Mouse (Mus musculus): ENCODE data around the gene Gabrg3. TPM values are rescaled to one million over a fixed set of nuclear protein-coding genes. Genes with fewer than 3 reads are reported as not detected.

Gene Gabrg3
- total and polyA plus RNA-seq, 3 experiments: under 0.01 TPM; not detected in 2

- no peak for DNase-seq
- Histone ChIP-seq H3K27ac (no peak overlapping the region), H3K4me3 (no peak overlapping the region), H3K9ac (ENCODE audit: low read depth, low read length) (no peak overlapping the region), H3K36me3 (ENCODE audit: control insufficient read depth, insufficient read depth, low read length) (no peaks in the 10 kb centered on the region), H3K27me3 (ENCODE audit: control insufficient read depth, insufficient read depth, low read length) (no peaks in the 10 kb centered on the region), H3K79me2 (replicated peaks; ENCODE audit: control insufficient read depth, insufficient read depth, low read length) (no peaks in the 10 kb centered on the region), H3K4me1 (ENCODE audit: control insufficient read depth, insufficient read depth, low read length) (no peaks in the 10 kb centered on the region)
- 64% methylated on average over 6 of the region's 6 CpGs for whole genome bisulfite sequencing
- no peak for TF ChIP-seq EP300 (IDR thresholded peaks at IDR 0.05; ENCODE audit: insufficient read depth, low read depth, low read length)
- TF ChIP-seq POLR2A (IDR thresholded peaks at IDR 0.05; ENCODE audit: insufficient read depth, low read depth, low read length): no peak
- no peak for TF ChIP-seq CTCF (IDR thresholded peaks at IDR 0.05)
- intact Hi-C loops (cut with DNase I): no loop called here
Measured at GRCm38 (mm10) chr7:56729225-56729624, 657.8 kb downstream of the Gabrg3 start.

Other genes starting within 250 kb of the Gabrg3 start
- gene Gabrb3, start 32.5 kb upstream of the Gabrg3 start, total RNA-seq (2021): under 1 TPM; 0.37 to 0.50 TPM
- 0.04 and 0.20 TPM in 2 replicates for gene Gabrb3, start 32.5 kb upstream of the Gabrg3 start, polyA plus RNA-seq (2012; rRNA removed)
- not detected for gene Gabra5, start 122.9 kb upstream of the Gabrg3 start, total RNA-seq (2021)
- not detected in 2 replicates for gene Gabra5, start 122.9 kb upstream of the Gabrg3 start, polyA plus RNA-seq (2012; rRNA removed)